Mouse (Mus musculus): Measurements from ENCODE around the gene Rcbtb2.
"Not testable (repeated sequence)": the region's sequence is repeated elsewhere in the genome, so short reads cannot be mapped to it uniquely, and the experiment has no call there.

Gene Rcbtb2

GRCm38 (mm10) chr14:73122923-73123278 lies at the start of gene Rcbtb2:
Gene Rcbtb2, plus strand, starts transcription at chr14:73123037.
- no peak for DNase-seq

GRCm38 (mm10) chr14:73083563-73083962 lies 39.3 kb upstream of the Rcbtb2 start:
- no peak for DNase-seq

GRCm38 (mm10) chr14:73086425-73086824 lies 36.4 kb upstream of the Rcbtb2 start:
- no peak for DNase-seq

- DNase-seq, result no peak
These were observed 35.6 kb upstream of the Rcbtb2 start for GRCm38 (mm10) chr14:73087247-73087646.

GRCm38 (mm10) chr14:73087746-73088145 lies 35.1 kb upstream of the Rcbtb2 start:
- no peak for DNase-seq

GRCm38 (mm10) chr14:73088224-73088623 lies 34.6 kb upstream of the Rcbtb2 start:
- DNase-seq, result no peak

- DNase-seq, result no peak
These were observed 30.0 kb upstream of the Rcbtb2 start for GRCm38 (mm10) chr14:73092871-73093270.

- DNase-seq, result no peak
These were observed 27.9 kb upstream of the Rcbtb2 start for GRCm38 (mm10) chr14:73094802-73095550.

GRCm38 (mm10) chr14:73098677-73099387 lies 24.0 kb upstream of the Rcbtb2 start:
- DNase-seq, result peak; percentile 66 to 67

GRCm38 (mm10) chr14:73102270-73102865 lies 20.5 kb upstream of the Rcbtb2 start:
- DNase-seq, result no peak

GRCm38 (mm10) chr14:73102986-73103385 lies 19.9 kb upstream of the Rcbtb2 start:
- DNase-seq, result not testable (repeated sequence)

GRCm38 (mm10) chr14:73104913-73105312 lies 17.9 kb upstream of the Rcbtb2 start:
- DNase-seq, result no peak

- DNase-seq, result no peak
These were observed 17.2 kb upstream of the Rcbtb2 start for GRCm38 (mm10) chr14:73105407-73106185.

GRCm38 (mm10) chr14:73106234-73106711 lies 16.6 kb upstream of the Rcbtb2 start:
- peak; percentile 71 to 78 for DNase-seq

GRCm38 (mm10) chr14:73106957-73107356 lies 15.9 kb upstream of the Rcbtb2 start:
- no peak for DNase-seq

- no peak for DNase-seq
These were observed 15.5 kb upstream of the Rcbtb2 start for GRCm38 (mm10) chr14:73107371-73107770.

GRCm38 (mm10) chr14:73107952-73108351 lies 14.9 kb upstream of the Rcbtb2 start:
- no peak for DNase-seq

- no peak for DNase-seq
These were observed 12.2 kb upstream of the Rcbtb2 start for GRCm38 (mm10) chr14:73110682-73111081.

GRCm38 (mm10) chr14:73111091-73111490 lies 11.7 kb upstream of the Rcbtb2 start:
- DNase-seq, result no peak

- no peak for DNase-seq
These were observed 10.5 kb upstream of the Rcbtb2 start for GRCm38 (mm10) chr14:73112186-73112840.

- not testable (repeated sequence) for DNase-seq
These were observed 7.9 kb upstream of the Rcbtb2 start for GRCm38 (mm10) chr14:73114952-73115351.

GRCm38 (mm10) chr14:73116301-73116700 lies 6.5 kb upstream of the Rcbtb2 start:
- no peak for DNase-seq
